Mouse (Mus musculus) lung, adult 18-20 months (tissue): ENCODE data around the gene Fam19a1.
A peak's percentile ranks its signal among the peaks of the same experiment; 100 is the strongest.

Experiments used
- DNase-seq, 2 experiments: peaks; one replicate each; pipeline ENCODE4 v3.0.0; 2022; ENCODE audit warnings: mixed read lengths in 2 of 2

The Fam19a1 gene

GRCm38 (mm10) chr6:96258651-96259050 lies 145.7 kb downstream of the Fam19a1 start:
- DNase-seq: no peak

GRCm38 (mm10) chr6:96266456-96266855 lies 153.5 kb downstream of the Fam19a1 start:
- no peak for DNase-seq

- DNase-seq: no peak
Measured at GRCm38 (mm10) chr6:96268788-96269187, 155.8 kb downstream of the Fam19a1 start.

- DNase-seq: no peak
Measured at GRCm38 (mm10) chr6:96270436-96270835, 157.5 kb downstream of the Fam19a1 start.

GRCm38 (mm10) chr6:96283731-96284130 lies 170.8 kb downstream of the Fam19a1 start:
- DNase-seq: no peak

GRCm38 (mm10) chr6:96284590-96284989 lies 171.6 kb downstream of the Fam19a1 start:
- DNase-seq: no peak

- DNase-seq: no peak
Measured at GRCm38 (mm10) chr6:96286276-96286675, 173.3 kb downstream of the Fam19a1 start.

- no peak for DNase-seq
Measured at GRCm38 (mm10) chr6:96287377-96287776, 174.4 kb downstream of the Fam19a1 start.

- DNase-seq: no peak
Measured at GRCm38 (mm10) chr6:96289672-96290071, 176.7 kb downstream of the Fam19a1 start.

- no peak for DNase-seq
Measured at GRCm38 (mm10) chr6:96347491-96347890, 234.5 kb downstream of the Fam19a1 start.

GRCm38 (mm10) chr6:96349446-96350025 lies 236.6 kb downstream of the Fam19a1 start:
- no peak for DNase-seq

- DNase-seq: no peak
Measured at GRCm38 (mm10) chr6:96369544-96369943, 256.6 kb downstream of the Fam19a1 start.

- DNase-seq: no peak
Measured at GRCm38 (mm10) chr6:96372848-96373247, 259.9 kb downstream of the Fam19a1 start.

- DNase-seq: no peak
Measured at GRCm38 (mm10) chr6:96373274-96373673, 260.3 kb downstream of the Fam19a1 start.

GRCm38 (mm10) chr6:96376773-96377172 lies 263.8 kb downstream of the Fam19a1 start:
- DNase-seq: no peak

- DNase-seq: no peak
Measured at GRCm38 (mm10) chr6:96379229-96379628, 266.3 kb downstream of the Fam19a1 start.

GRCm38 (mm10) chr6:96384441-96384840 lies 271.5 kb downstream of the Fam19a1 start:
- DNase-seq: no peak

- DNase-seq: no peak
Measured at GRCm38 (mm10) chr6:96418866-96419265, 305.9 kb downstream of the Fam19a1 start.

- DNase-seq: no peak
Measured at GRCm38 (mm10) chr6:96419704-96420382, 306.9 kb downstream of the Fam19a1 start.

GRCm38 (mm10) chr6:96420515-96420914 lies 307.6 kb downstream of the Fam19a1 start:
- DNase-seq: no peak

- peak in 1 of 2 experiments; percentile 10 for DNase-seq
Measured at GRCm38 (mm10) chr6:96429390-96429789, 316.4 kb downstream of the Fam19a1 start.

GRCm38 (mm10) chr6:96432397-96432796 lies 319.4 kb downstream of the Fam19a1 start:
- no peak for DNase-seq

- DNase-seq: no peak
Measured at GRCm38 (mm10) chr6:96433896-96434295, 320.9 kb downstream of the Fam19a1 start.

- DNase-seq: no peak
Measured at GRCm38 (mm10) chr6:96435545-96435944, 322.6 kb downstream of the Fam19a1 start.

GRCm38 (mm10) chr6:96437814-96438213 lies 324.9 kb downstream of the Fam19a1 start:
- DNase-seq: no peak
